Mouse (Mus musculus): Measurements from ENCODE around the gene Tspoap1. TPM values are rescaled to one million over a fixed set of nuclear protein-coding genes. Genes with fewer than 3 reads are reported as not detected.

The Tspoap1 gene
- total RNA-seq (2012; rRNA removed) (19.9 and 36.9 TPM in 2 replicates), total RNA-seq (2014; rRNA removed) (12.8 and 16.5 TPM in 2 replicates), polyA plus RNA-seq (2012; ENCODE audit: insufficient read length, low read depth) (11.6 and 12.3 TPM in 2 replicates)

DNA sequence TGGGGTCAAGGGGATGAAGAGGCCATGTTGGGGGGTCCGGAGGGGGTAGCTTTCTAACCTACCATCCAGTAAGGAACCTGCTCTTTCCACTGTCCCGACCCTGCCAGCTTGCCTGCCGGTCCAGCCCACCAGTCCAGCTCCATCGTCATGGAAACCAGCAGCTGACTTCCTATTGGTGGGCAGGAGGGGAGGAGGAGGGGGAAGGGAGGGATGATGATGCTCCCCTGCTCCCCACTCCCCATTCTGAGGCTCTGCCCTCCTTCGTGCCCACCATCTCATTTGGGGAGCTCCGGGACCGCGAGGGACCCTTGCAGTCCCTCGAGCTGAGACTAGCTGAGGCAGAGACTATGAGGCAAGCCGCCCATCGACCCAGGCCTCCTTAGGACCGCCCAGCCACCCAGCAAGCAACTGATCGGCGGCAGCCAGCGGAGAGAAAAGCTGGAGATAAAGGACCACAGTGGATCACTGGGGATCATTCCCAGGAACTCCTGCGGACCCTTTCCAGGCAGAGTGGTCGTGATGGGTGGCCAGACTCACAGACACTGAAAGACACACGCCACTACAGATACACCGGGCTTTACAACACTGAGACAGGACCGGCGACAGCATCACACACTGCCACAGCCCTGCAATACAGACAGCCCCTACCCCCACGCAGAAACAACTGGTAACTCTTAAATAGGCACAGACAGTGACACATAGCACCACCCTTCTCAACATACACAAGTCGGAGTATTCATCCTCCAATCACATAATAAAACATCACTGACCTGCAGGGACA lies at the start of gene Tspoap1:
Gene Tspoap1 (plus strand): TSS at position 241 of the 781 bp plus-strand sequence.
- peaks cover 13 to 40% of the 10 kb centered on the region in 2 experiments; a peak in 3 of 4 replicates for H3K4me1 ChIP-seq (ENCODE audit: control insufficient read depth in 1 of 2, insufficient read depth in 2 of 2)
- peak within 1 kb of the TSS; percentile 27 for H3K4me2 ChIP-seq (ENCODE audit: insufficient read depth, low read depth, poor library complexity, severe bottlenecking)
- peak within 1 kb of the TSS in 1 of 3 experiments; percentile 8 for H3K4me3 ChIP-seq (replicated peaks in 1 of 3; ENCODE audit: low read depth in 2 of 3, low read length in 2 of 3, poor library complexity in 1 of 3)
- H3K9ac ChIP-seq (ENCODE audit: insufficient read depth, low read depth) = peak within 1 kb of the TSS; percentile 25; the same call in 1 of the 2 replicates
- H3K79me2 ChIP-seq (replicated peaks; ENCODE audit: control insufficient read depth, extremely low read depth, insufficient read depth, poor library complexity, severe bottlenecking) = peaks cover 20% of the 10 kb centered on the region
- no peaks in the 10 kb centered on the region for H3K27me3 ChIP-seq (replicated peaks)
- peak; percentile 88 for DNase-seq (ENCODE audit: extremely low read depth)
- peaks cover 31 to 57% of the 10 kb centered on the region in 2 experiments for H3K36me3 ChIP-seq (replicated peaks in 1 of 2; ENCODE audit: control insufficient read depth in 1 of 2, insufficient read depth in 1 of 2, low read length in 1 of 2)
- dilution Hi-C loops (cut with MboI; ENCODE audit: extremely low pct_ligation_motif_present, extremely low pct_unique_long_range_greater_than_20kb, low sequenced_read_pairs) (no loop called here), in situ Hi-C loops (cut with MboI; ENCODE audit: low pct_ligation_motif_present, low pct_unique_long_range_greater_than_20kb, low sequenced_read_pairs) (no loop called here)
- peak; percentile 72; the same call in 1 of the 2 replicates for TF ChIP-seq POLR2A (IDR thresholded peaks at IDR 0.05; ENCODE audit: low read depth, low read length)
- no peak for TF ChIP-seq CHD2 (IDR thresholded peaks at IDR 0.05; ENCODE audit: low read length)
- peaks cover 7% of the 10 kb centered on the region for H3K9me3 ChIP-seq (replicated peaks; ENCODE audit: low read length)
- H3K27ac ChIP-seq (ENCODE audit: insufficient read depth, low read depth) = peak within 1 kb of the TSS; percentile 66

DNA sequence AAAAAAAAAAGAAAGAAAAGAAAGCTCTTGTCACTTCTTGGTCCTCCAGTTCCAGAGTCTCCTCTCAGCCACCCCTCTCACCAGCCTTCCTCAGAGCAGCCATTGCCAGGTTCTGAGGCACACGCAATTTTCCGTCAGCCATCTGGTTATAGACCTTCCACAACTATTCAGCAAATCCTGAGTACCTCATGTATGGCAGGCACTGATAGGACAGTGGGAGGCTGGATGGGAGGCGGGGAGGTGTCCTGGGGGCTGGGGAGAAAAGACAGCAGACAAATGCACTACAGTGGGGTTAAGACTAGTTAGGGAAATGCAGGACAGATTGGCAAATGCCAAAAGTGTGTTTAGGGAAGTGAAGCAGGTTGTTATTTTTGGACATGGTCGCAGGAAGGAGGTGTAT lies 48.2 kb upstream of the Tspoap1 start:
- Histone ChIP-seq H3K4me1 (ENCODE audit: control insufficient read depth in 1 of 2, insufficient read depth in 2 of 2) (peaks cover 14 to 45% of the 10 kb centered on the region in 2 experiments), H3K4me2 (ENCODE audit: insufficient read depth, low read depth, poor library complexity, severe bottlenecking) (no peak overlapping the region), H3K27me3 (replicated peaks) (no peaks in the 10 kb centered on the region), H3K27ac (ENCODE audit: insufficient read depth, low read depth) (no peak overlapping the region), H3K9ac (ENCODE audit: insufficient read depth, low read depth) (no peak overlapping the region), H3K36me3 (replicated peaks in 1 of 2; ENCODE audit: control insufficient read depth in 1 of 2, insufficient read depth in 1 of 2, low read length in 1 of 2) (peaks cover 20 to 88% of the 10 kb centered on the region in 2 experiments), H3K4me3 (replicated peaks in 1 of 3; ENCODE audit: low read depth in 2 of 3, low read length in 2 of 3, poor library complexity in 1 of 3) (no peak overlapping the region), H3K79me2 (replicated peaks; ENCODE audit: control insufficient read depth, extremely low read depth, insufficient read depth, poor library complexity, severe bottlenecking) (peaks cover 14% of the 10 kb centered on the region), H3K9me3 (replicated peaks; ENCODE audit: low read length) (peaks cover 15% of the 10 kb centered on the region)
- DNase-seq (ENCODE audit: extremely low read depth) = no peak
- dilution Hi-C loops (cut with MboI; ENCODE audit: extremely low pct_ligation_motif_present, extremely low pct_unique_long_range_greater_than_20kb, low sequenced_read_pairs) = no loop called here
- TF ChIP-seq JUN (IDR thresholded peaks at IDR 0.05; ENCODE audit: insufficient read depth, low read depth, low read length) (no peak), SMC3 (IDR thresholded peaks at IDR 0.05; ENCODE audit: low read depth, low read length) (no peak), USF2 (conservative IDR thresholded peaks at IDR 0.05; ENCODE audit: low read depth, low read length) (no peak), GABPA (IDR thresholded peaks at IDR 0.05; ENCODE audit: insufficient replicate concordance, low read depth, low read length) (no peak), RAD21 (IDR thresholded peaks at IDR 0.05; ENCODE audit: low read depth, low read length) (no peak), NRF1 (IDR thresholded peaks at IDR 0.05; ENCODE audit: low read depth, low read length) (no peak)
- in situ Hi-C loops (cut with MboI; ENCODE audit: low pct_ligation_motif_present, low pct_unique_long_range_greater_than_20kb, low sequenced_read_pairs) = no loop called here

DNA sequence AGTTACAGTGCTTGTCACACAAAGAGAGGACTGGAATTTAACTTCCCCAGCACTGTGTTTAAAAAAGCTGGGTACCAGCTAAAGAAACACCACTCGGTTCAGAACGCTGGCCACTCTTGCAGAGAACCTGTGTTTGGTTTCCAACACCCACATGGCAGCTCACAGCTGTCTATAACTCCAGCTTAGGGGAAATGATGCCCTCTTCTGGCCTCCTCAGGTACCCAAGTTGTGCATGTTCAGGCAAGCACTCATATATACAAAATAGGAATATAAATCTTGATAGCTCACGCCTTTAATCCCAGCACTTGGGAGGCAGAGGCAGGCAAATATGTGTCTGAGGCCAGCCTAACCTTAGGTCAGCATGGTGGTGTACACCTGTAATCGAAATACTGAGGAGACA lies 44.3 kb upstream of the Tspoap1 start:
- TF ChIP-seq MXI1 (IDR thresholded peaks at IDR 0.05; ENCODE audit: low read depth, low read length) = no peak
- peak; percentile 36 for TF ChIP-seq SMC3 (IDR thresholded peaks at IDR 0.05; ENCODE audit: low read depth, low read length)
- no peak for TF ChIP-seq POLR2A (IDR thresholded peaks at IDR 0.05; ENCODE audit: low read depth, low read length)
- peak in 1 of 2 experiments; percentile 42; a peak in 2 of 4 replicates for TF ChIP-seq CTCF (conservative IDR thresholded peaks at IDR 0.05 in 1 of 2, IDR thresholded peaks at IDR 0.05 in 1 of 2; ENCODE audit: low read depth in 2 of 2, low read length in 2 of 2)
- no peak for TF ChIP-seq ZKSCAN1 (IDR thresholded peaks at IDR 0.05; ENCODE audit: borderline replicate concordance, low read depth, low read length)
- no peak for TF ChIP-seq ETS1 (conservative IDR thresholded peaks at IDR 0.05; ENCODE audit: low read depth, low read length)
- TF ChIP-seq RAD21 (IDR thresholded peaks at IDR 0.05; ENCODE audit: low read depth, low read length) = peak; percentile 37
- Histone ChIP-seq H3K9ac (ENCODE audit: insufficient read depth, low read depth) (no peak overlapping the region), H3K4me1 (ENCODE audit: control insufficient read depth in 1 of 2, insufficient read depth in 2 of 2) (peaks cover 4 to 24% of the 10 kb centered on the region in 2 experiments; a peak in 3 of 4 replicates), H3K27me3 (replicated peaks) (no peaks in the 10 kb centered on the region), H3K36me3 (replicated peaks in 1 of 2; ENCODE audit: control insufficient read depth in 1 of 2, insufficient read depth in 1 of 2, low read length in 1 of 2) (peaks cover 42 to 88% of the 10 kb centered on the region in 2 experiments), H3K4me2 (ENCODE audit: insufficient read depth, low read depth, poor library complexity, severe bottlenecking) (no peak overlapping the region), H3K79me2 (replicated peaks; ENCODE audit: control insufficient read depth, extremely low read depth, insufficient read depth, poor library complexity, severe bottlenecking) (peaks cover 3% of the 10 kb centered on the region; the same call in 1 of the 2 replicates), H3K27ac (ENCODE audit: insufficient read depth, low read depth) (no peak overlapping the region), H3K4me3 (replicated peaks in 1 of 3; ENCODE audit: low read depth in 2 of 3, low read length in 2 of 3, poor library complexity in 1 of 3) (no peak overlapping the region), H3K9me3 (replicated peaks; ENCODE audit: low read length) (peaks cover 25% of the 10 kb centered on the region)
- in situ Hi-C loops (cut with MboI; ENCODE audit: low pct_ligation_motif_present, low pct_unique_long_range_greater_than_20kb, low sequenced_read_pairs) (no loop called here), dilution Hi-C loops (cut with MboI; ENCODE audit: extremely low pct_ligation_motif_present, extremely low pct_unique_long_range_greater_than_20kb, low sequenced_read_pairs) (no loop called here)
- no peak for DNase-seq (ENCODE audit: extremely low read depth)

Measured in CH12.LX (cell line).